Mouse (Mus musculus) forebrain, embryonic 15.5 days (tissue): ENCODE data around the gene 1600012H06Rik. TPM values are rescaled to one million over a fixed set of nuclear protein-coding genes. Genes with fewer than 3 reads are reported as not detected.
"Not testable (repeated sequence)": the region's sequence is repeated elsewhere in the genome, so short reads cannot be mapped to it uniquely, and the experiment has no call there.

Experiments
- ATAC-seq: fragments of 200-750 bp; cut with Nextera tagmentation; replicated peaks from 2 replicates; pipeline ENCODE4 v1.8.0; 2017; ENCODE audit warnings: mild to moderate bottlenecking, moderate TSS enrichment, moderate library complexity
- H3K27ac ChIP-seq: fragments of 300-500 bp; sonication (generic); replicated peaks from 2 replicates; pipeline ENCODE4 v1.5.1; 2015; ENCODE audit warnings: mild to moderate bottlenecking, inconsistent platforms
- H3K27me3 ChIP-seq: fragments of 300-500 bp; sonication (generic); 2 replicates; pipeline ENCODE4 v1.6.1; 2015; ENCODE audit warnings: inconsistent platforms
- H3K36me3 ChIP-seq: fragments of 300-500 bp; sonication (generic); 2 replicates; pipeline ENCODE4 v1.6.1; 2015; ENCODE audit warnings: mild to moderate bottlenecking, inconsistent platforms
- H3K4me1 ChIP-seq: fragments of 300-500 bp; sonication (generic); 2 replicates; pipeline ENCODE4 v1.6.1; 2015; ENCODE audit warnings: inconsistent platforms
- H3K4me2 ChIP-seq: fragments of 300-500 bp; sonication (generic); replicated peaks from 2 replicates; pipeline ENCODE4 v1.6.1; 2015; ENCODE audit warnings: mild to moderate bottlenecking, inconsistent platforms
- H3K4me3 ChIP-seq: fragments of 300-500 bp; sonication (generic); 2 replicates; pipeline ENCODE4 v1.5.1; 2015; ENCODE audit warnings: mild to moderate bottlenecking, inconsistent platforms
- H3K9ac ChIP-seq: fragments of 300-500 bp; sonication (generic); replicated peaks from 2 replicates; pipeline ENCODE4 v1.6.1; 2015; ENCODE audit warnings: mild to moderate bottlenecking, inconsistent platforms
- H3K9me3 ChIP-seq: fragments of 300-500 bp; sonication (generic); 2 replicates; pipeline ENCODE4 v1.6.1; 2016; ENCODE audit warnings: inconsistent platforms
- WGBS: fragments of 180-500 bp; shearing (Covaris S2); methylation state at CpG from one replicate; pipeline ENCODE4 v1.1.7; 2015; ENCODE audit warnings: mixed read lengths; 5-methylcytosine and 5-hydroxymethylcytosine counted together
- polyA plus RNA-seq: library from polyadenylated mRNA; unstranded; fragments of >200 nt; fragmentation: Nextera tagmentation; extraction: Ambion mirVana; gene quantifications from 2 replicates; pipeline ENCODE4 v1.2.1, GENCODE M21; 2015

Gene 1600012H06Rik
- polyA plus RNA-seq, 1 experiment from 2014 or later, result 31.7 TPM

DNA sequence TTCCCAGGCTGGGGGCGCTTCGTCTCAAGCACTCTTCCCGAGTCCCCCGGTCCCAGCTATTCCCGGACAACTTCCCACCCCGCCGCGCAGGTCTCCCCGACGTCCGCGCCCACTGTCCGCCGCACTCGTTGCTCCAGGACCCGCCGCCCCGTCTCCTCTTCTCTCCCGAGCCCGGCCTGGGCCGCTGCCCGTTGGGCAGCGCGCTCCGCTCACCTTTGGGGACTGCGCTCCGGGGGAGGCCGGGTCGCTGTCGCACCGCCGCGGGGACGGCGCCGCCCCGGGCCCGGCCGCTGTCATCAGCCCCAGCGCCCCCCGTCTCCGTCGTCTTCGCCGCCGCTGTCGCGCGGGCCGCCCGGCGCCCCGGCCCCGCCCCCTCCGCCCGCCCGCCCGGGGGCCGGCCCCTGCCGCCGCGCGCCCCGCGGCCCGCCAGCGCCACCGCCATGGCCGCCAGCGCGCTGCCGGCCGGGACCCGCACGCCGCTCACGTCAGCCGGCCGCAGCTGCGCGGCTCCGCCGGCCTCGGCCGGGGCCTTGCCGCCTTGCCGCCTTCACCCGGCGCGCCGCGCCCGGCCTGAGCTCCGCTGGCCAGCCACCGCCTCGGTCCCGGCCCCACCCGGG lies 49.6 kb downstream of the 1600012H06Rik start:
- not testable (repeated sequence) for H3K4me2 ChIP-seq, H3K36me3 ChIP-seq, H3K27ac ChIP-seq, H3K9me3 ChIP-seq, H3K4me3 ChIP-seq, H3K27me3 ChIP-seq, H3K9ac ChIP-seq, H3K4me1 ChIP-seq
- WGBS, result no CpG with 5 or more reads among the region's 98 CpGs
- ATAC-seq, result peak; percentile 70

DNA sequence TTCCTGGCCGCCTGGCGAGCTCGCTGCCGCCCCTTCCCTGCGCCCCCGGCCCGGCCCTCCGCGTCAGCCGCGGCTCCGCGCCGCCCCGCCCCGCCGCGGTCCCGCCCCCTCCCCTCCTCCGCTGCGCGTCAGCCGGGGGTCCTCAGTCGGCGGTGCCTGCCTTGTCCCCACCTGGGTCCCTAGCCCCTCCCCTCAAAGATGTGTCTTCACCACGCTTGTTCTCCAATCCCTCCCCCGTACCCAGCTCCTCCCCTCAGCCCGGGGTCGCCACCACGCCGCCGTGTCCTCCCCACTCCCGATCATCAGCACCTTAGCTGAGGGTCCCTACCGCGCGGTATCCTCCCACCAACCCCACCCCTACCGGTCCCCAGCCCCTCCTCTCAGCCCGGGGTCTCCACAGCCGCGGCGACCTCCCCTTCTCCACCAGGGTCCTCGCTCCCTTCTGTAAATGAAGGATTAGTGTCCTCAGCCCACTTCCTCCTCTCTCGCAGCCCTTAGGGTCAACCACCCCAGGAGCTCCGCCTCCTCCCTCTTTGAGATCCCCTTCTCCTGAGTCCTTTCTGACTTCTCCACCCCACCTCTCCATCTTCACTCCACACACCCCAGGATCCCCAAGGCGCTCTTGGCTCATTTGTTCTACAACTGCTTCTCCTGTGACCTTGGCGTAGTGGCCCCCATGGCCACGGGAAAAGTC lies 50.3 kb downstream of the 1600012H06Rik start:
- not testable (repeated sequence) for H3K4me2 ChIP-seq, H3K4me3 ChIP-seq, H3K4me1 ChIP-seq, H3K36me3 ChIP-seq, H3K9me3 ChIP-seq, H3K9ac ChIP-seq, H3K27ac ChIP-seq, H3K27me3 ChIP-seq
- no CpG with 5 or more reads among the region's 47 CpGs for WGBS
- peak; percentile 94 for ATAC-seq

DNA sequence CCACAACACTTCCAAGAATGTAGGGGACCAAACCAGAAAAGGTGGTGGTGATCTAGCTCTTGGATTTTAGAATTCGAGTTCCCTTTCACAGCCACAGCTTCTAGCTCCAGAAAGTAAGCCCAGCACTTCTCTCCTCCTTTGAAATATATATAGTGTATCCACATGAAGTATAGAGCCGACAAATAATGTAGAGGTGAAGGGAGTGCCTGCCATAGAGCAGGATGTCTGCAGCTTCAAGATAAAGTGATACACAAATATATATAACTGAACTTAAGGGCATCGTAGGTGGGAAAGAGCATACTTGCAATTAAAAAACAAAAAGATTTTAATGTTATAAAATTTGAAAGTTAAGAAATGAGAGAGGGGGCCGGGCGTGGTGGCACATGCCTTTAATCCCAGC lies 51.2 kb downstream of the 1600012H06Rik start:
- H3K9me3 ChIP-seq, H3K4me1 ChIP-seq, ATAC-seq, H3K4me3 ChIP-seq, H3K9ac ChIP-seq, H3K27me3 ChIP-seq, H3K36me3 ChIP-seq, H3K27ac ChIP-seq, H3K4me2 ChIP-seq: not testable (repeated sequence)
- no CpG with 5 or more reads among the region's 5 CpGs for WGBS

DNA sequence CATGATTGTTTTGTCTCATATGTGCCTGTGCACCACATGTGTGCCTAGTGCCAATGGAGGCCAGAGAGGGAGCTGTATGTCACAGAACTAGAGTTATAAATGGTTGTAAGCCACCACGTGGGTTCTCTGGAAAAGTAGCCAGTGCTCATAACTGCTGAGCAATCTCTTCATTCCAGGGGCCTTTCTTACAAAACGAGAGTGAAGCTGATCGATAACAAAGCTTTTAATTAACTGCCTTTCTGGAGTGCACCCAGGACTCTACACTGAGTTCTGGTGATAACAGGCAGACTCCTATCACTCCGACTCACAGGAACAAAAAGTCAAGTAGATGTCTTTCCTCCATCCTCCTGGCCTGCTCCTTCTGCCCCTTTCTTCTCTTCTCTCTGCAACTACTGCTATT lies 57.1 kb downstream of the 1600012H06Rik start:
- ATAC-seq, H3K4me2 ChIP-seq, H3K4me3 ChIP-seq, H3K4me1 ChIP-seq, H3K27me3 ChIP-seq, H3K9me3 ChIP-seq, H3K9ac ChIP-seq, H3K36me3 ChIP-seq, H3K27ac ChIP-seq: not testable (repeated sequence)
- WGBS, result no CpG with 5 or more reads among the region's 4 CpGs

DNA sequence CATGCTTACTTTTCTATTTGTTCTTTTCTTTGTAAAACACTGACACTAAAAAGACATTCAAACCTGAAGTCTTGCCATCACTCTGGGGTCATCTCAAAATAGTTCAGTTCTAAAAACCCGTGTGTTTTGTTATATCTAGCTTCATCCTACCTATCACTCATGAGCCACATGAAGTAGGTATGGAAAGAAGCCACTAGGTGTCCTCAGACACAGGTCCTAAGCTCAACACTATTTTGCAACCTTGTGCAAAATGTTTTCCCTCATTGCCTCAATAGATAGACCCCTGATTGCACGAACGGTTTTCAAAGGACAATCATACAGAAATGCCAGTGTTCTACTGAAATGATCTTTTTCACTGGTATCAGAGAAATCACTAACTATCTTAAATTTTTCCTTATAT lies 66.1 kb downstream of the 1600012H06Rik start:
- H3K27ac ChIP-seq, H3K4me1 ChIP-seq, H3K36me3 ChIP-seq, H3K9me3 ChIP-seq, H3K27me3 ChIP-seq, H3K4me2 ChIP-seq, H3K9ac ChIP-seq, H3K4me3 ChIP-seq, ATAC-seq: not testable (repeated sequence)
- no CpG with 5 or more reads among the region's 3 CpGs for WGBS

Other genes starting within 250 kb of the 1600012H06Rik start
- 0.84 and 1.2 TPM in 2 replicates for gene Thbs2, start 248.9 kb upstream of the 1600012H06Rik start, polyA plus RNA-seq
- 7.9 and 8.8 TPM in 2 replicates for gene Wdr27, start within 50 bp of the 1600012H06Rik start, polyA plus RNA-seq
- 16.8 and 17.5 TPM in 2 replicates for gene Phf10, start 18.1 kb downstream of the 1600012H06Rik start, polyA plus RNA-seq
- gene 9030025P20Rik, start 35.3 kb downstream of the 1600012H06Rik start, polyA plus RNA-seq, result 8.8 and 10.4 TPM in 2 replicates
- 0.63 and 0.87 TPM in 2 replicates for gene Gm3417, start 35.6 kb downstream of the 1600012H06Rik start, polyA plus RNA-seq
- gene Gm3435, start 67.0 kb downstream of the 1600012H06Rik start, polyA plus RNA-seq, result 7.7 and 8.4 TPM in 2 replicates
- 80.7 and 91.4 TPM in 2 replicates for gene Ermard, start 98.0 kb downstream of the 1600012H06Rik start, polyA plus RNA-seq
- 0.89 TPM in 1 of 2 replicates, not detected in the other for gene Tcte3, start 98.3 kb downstream of the 1600012H06Rik start, polyA plus RNA-seq
- gene Gm3448, start 98.4 kb downstream of the 1600012H06Rik start, polyA plus RNA-seq, result 5.2 and 5.5 TPM in 2 replicates